ENCODE assay signal across 16 mouse cellular contexts in the genomic region with DNA sequence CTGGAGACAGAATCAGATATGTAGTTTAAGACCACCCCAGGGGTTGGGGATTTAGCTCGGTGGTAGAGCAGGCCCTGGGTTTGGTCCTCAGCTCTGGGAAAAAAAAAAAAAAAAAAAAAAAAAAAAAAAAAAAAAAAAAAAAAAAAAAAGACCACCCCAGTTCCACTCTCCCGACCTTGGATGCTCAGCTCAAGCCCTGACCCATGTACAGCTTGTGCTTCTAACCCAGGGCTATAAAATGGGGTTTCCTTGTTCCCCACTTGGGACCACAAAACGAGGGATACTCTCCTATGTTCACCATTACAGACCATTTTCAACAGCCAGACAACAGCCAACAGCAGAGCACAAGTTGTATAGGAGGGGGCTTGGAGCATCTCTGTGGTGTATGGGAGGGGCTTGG.
"Had no signal": no experiment of that assay in that cellular context is flagged by ENCODE, and none has a peak within 500 bp of the region (broad histone marks: within the 10 kb centered on the region; RNA-seq: fewer than 3 reads in every experiment).

No protein-coding gene starts in this region.

- H3K27ac ChIP-seq: neural tube, embryonic 13.5 days; neural tube, embryonic 15.5 days; stomach, embryonic 15.5 days; stomach, postnatal 0 days had no signal

- H3K4me2 ChIP-seq: neural tube, embryonic 13.5 days; neural tube, embryonic 15.5 days; stomach, embryonic 15.5 days had no signal

- H3K9ac ChIP-seq: neural tube, embryonic 13.5 days; neural tube, embryonic 15.5 days; stomach, embryonic 15.5 days had no signal

- H3K4me3 ChIP-seq: neural tube, embryonic 13.5 days; neural tube, embryonic 15.5 days; stomach, embryonic 15.5 days had no signal

- DNase-seq: retina, postnatal 1 day; right cerebral cortex, adult 18-20 months; right cerebral cortex, postnatal 14 days; right cerebral cortex, postnatal 25 days; right cerebral cortex, postnatal 4 days; spleen, adult 18-20 months; thymus, adult 18-20 months; thymus, adult 2 months; thymus, postnatal 14 days; thymus, postnatal 25 days; thymus, postnatal 36 days; thymus, postnatal 4 days had no signal

- H3K27me3 ChIP-seq: neural tube, embryonic 13.5 days; neural tube, embryonic 15.5 days; stomach, embryonic 15.5 days had no signal

- H3K36me3 ChIP-seq: neural tube, embryonic 13.5 days; neural tube, embryonic 15.5 days; stomach, embryonic 15.5 days had no signal

- H3K9me3 ChIP-seq: neural tube, embryonic 13.5 days; neural tube, embryonic 15.5 days; stomach, embryonic 15.5 days had no signal
